Comparison of ENCODE assay signal across 41 mouse cellular contexts in genomic region chr2:120301076-120301475, GRCm38 (mm10). TPM values are rescaled to one million over a fixed set of nuclear protein-coding genes. Genes with fewer than 3 reads are reported as not detected.
"Had no signal": no experiment of that assay in that cellular context is flagged by ENCODE, and none has a peak within 500 bp of the region (broad histone marks: within the 10 kb centered on the region; RNA-seq: fewer than 3 reads in every experiment).

No protein-coding gene starts in this region.

- DNase-seq: left cerebral cortex, postnatal 4 days; liver; liver, embryonic 13.5 days; liver, postnatal 0 days; lung, adult 18-20 months; lung, adult 2 months; lung, embryonic 14.5 days; lung, postnatal 10 days; lung, postnatal 14 days; lung, postnatal 36 days; lung, postnatal 4 days; midbrain, embryonic 14.5 days had no signal

RNA-seq across cellular contexts. Expression of gene Pla2g4d, which starts 12.1 kb away (rescaled TPM):
- total RNA-seq: left cerebral cortex, postnatal 25 days; liver, adult 2 months; megakaryocyte progenitor cell, adult 5-6 weeks; megakaryocyte, adult 5-6 weeks; megakaryocyte-erythroid progenitor cell, adult 5-6 weeks; monocyte, adult 5-6 weeks had no signal
- polyA plus RNA-seq: liver, adult 2 months; liver, embryonic 11.5 days; liver, embryonic 12.5 days; liver, embryonic 13.5 days; liver, embryonic 14.5 days; liver, embryonic 15.5 days; liver, embryonic 16.5 days; liver, postnatal 0 days; lung, embryonic 14.5 days; lung, embryonic 15.5 days; lung, embryonic 16.5 days; lung, postnatal 0 days; macrophage; midbrain, embryonic 12.5 days; midbrain, embryonic 13.5 days; midbrain, embryonic 14.5 days; myocyte; neural tube, embryonic 11.5 days had no signal

RNA-seq across cellular contexts. Expression of gene Pla2g4f, which starts 12.9 kb away (rescaled TPM):
- total RNA-seq: left cerebral cortex, postnatal 10 days; left cerebral cortex, postnatal 14 days; left cerebral cortex, postnatal 25 days; left cerebral cortex, postnatal 36 days; left cerebral cortex, postnatal 4 days; megakaryocyte progenitor cell, adult 5-6 weeks; megakaryocyte-erythroid progenitor cell, adult 5-6 weeks; monocyte, adult 5-6 weeks had no signal
- polyA plus RNA-seq: limb, embryonic 10.5 days; limb, embryonic 11.5 days; liver, embryonic 12.5 days; liver, embryonic 13.5 days; liver, embryonic 14.5 days; liver, embryonic 15.5 days; liver, embryonic 16.5 days; liver, postnatal 0 days; macrophage; midbrain, embryonic 10.5 days; midbrain, embryonic 11.5 days; midbrain, embryonic 13.5 days; midbrain, embryonic 14.5 days; midbrain, embryonic 15.5 days; midbrain, embryonic 16.5 days; midbrain, postnatal 0 days; neural tube, embryonic 11.5 days had no signal

RNA-seq across cellular contexts. Expression of gene Pla2g4e, which starts 55.9 kb away (rescaled TPM):
- total RNA-seq: liver, adult 2 months; megakaryocyte progenitor cell, adult 5-6 weeks; megakaryocyte, adult 5-6 weeks; megakaryocyte-erythroid progenitor cell, adult 5-6 weeks; monocyte, adult 5-6 weeks had no signal
- polyA plus RNA-seq: limb, embryonic 10.5 days; limb, embryonic 11.5 days; liver, adult 2 months; liver, embryonic 11.5 days; liver, embryonic 12.5 days; liver, embryonic 13.5 days; liver, embryonic 14.5 days; liver, embryonic 15.5 days; liver, embryonic 16.5 days; liver, postnatal 0 days; lung, embryonic 14.5 days; lung, postnatal 0 days; macrophage had no signal
